Mouse (Mus musculus): Measurements from ENCODE around the gene Fxr2. TPM values are rescaled to one million over a fixed set of nuclear protein-coding genes. Genes with fewer than 3 reads are reported as not detected.
A peak's percentile ranks its signal among the peaks of the same experiment; 100 is the strongest.

The Fxr2 gene
- total and polyA plus RNA-seq, 2 experiments: 18.1 to 33.9 TPM

DNA sequence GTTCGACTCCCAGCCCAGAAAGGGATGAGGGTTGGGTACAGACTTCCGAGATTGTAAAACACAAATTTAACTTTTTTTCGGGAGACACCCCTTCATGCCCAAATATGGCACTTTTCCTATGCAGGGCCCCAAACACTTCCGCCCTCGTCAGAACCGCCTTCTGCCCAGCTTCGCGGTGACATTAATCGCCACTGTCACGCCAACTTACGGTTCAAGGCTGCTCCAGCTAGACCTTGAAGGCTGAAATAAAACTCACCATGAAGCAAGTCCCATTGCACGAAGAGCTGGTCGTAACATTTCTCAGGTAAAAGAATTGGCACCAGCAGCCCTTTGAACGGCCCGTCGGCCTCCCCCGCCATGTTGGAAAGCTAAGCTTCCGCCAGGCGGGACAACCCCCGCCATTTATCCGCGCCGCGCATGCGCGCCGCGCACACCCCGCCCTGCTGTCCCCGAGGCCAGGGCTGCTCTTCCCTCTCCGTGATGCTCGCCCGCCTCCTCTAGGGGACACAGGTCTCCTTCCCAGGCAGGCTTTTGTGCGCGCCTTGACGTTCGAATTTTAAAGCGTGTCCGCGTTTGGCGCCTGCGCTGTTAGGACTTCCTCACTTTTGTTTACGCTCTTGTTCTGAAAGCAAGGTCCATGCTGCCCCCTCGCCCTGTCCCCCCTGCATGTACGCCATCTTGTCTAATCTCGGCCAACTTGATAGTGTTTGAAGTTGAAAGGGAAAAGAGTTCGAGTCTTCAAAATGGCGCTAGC, 29.6 kb downstream of the Fxr2 start, which contains the start of gene Mpdu1:
Gene Mpdu1 (minus strand): TSS at position 430 of the 754 bp plus-strand sequence.
- DNase-seq (ENCODE audit: extremely low read depth, low read depth, low spot score): peak; percentile 83
- Histone ChIP-seq H3K4me3 (ENCODE audit: insufficient read depth, low read depth, low read length) (peak within 1 kb of the TSS; percentile 65), H3K36me3 (ENCODE audit: control insufficient read depth, insufficient read depth, low read length) (peaks cover 3% of the 10 kb centered on the region; the same call in 1 of the 2 replicates)

DNA sequence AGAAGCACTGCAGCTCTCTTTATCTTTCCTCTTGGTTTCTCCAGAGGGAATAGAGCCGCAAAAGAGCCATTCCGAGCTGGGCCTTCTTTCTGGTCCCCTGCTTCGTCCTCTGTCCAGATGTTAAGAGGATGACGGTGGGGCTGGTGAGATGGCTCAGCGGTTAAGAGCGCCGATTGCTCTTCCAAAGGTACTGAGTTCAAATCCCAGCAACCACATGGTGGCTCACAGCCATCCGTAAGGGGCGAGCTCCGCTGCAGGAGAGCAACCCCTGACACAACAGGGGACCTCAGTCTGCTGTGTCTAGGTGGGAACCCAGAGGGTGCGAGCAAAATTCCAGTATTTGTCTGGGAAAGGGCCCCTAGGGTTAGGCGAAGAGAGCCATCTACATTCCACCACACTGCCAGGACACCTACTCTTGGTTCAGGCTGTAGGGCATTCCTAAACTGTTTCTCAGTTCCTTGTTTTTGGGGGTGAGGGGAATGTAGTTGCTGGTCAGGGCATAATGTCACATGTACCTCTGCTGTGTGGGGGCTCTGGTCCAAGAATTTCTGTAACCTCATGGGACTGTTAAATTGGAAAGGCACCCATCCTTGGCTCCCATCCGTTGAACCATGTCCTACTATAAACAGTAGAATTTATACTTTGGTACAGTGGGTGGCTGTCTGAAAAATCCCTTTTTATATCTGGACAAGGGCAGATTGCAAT, 30.3 kb downstream of the Fxr2 start:
- TF ChIP-seq CTCF (IDR thresholded peaks at IDR 0.05; ENCODE audit: low read depth, low read length): no peak
- TF ChIP-seq POLR2A (IDR thresholded peaks at IDR 0.05; ENCODE audit: extremely low read depth, insufficient read depth, low read length): no peak
- Histone ChIP-seq H3K27ac (replicated peaks; ENCODE audit: insufficient read depth, low read depth, low read length) (peak overlapping the region; percentile 70), H3K79me2 (ENCODE audit: control insufficient read depth, insufficient read depth, low read length) (no peaks in the 10 kb centered on the region; the same call in 1 of the 2 replicates), H3K27me3 (ENCODE audit: control insufficient read depth, insufficient read depth, low read length) (no peaks in the 10 kb centered on the region), H3K4me1 (ENCODE audit: control insufficient read depth, insufficient read depth, low read length) (peaks cover 9% of the 10 kb centered on the region), H3K36me3 (ENCODE audit: control insufficient read depth, insufficient read depth, low read length) (peaks cover 10% of the 10 kb centered on the region; the same call in 1 of the 2 replicates), H3K4me3 (ENCODE audit: insufficient read depth, low read depth, low read length) (peak overlapping the region; percentile 65), H3K9ac (ENCODE audit: low read depth, low read length) (peak overlapping the region; percentile 28)
- 65% methylated on average over 13 of the region's 13 CpGs for WGBS
- peak; percentile 44 for DNase-seq (ENCODE audit: extremely low read depth, low read depth, low spot score)

More for the DNA sequence above, 29.6 kb downstream of the Fxr2 start, which contains the start of gene Mpdu1:
- H3K27ac ChIP-seq (replicated peaks; ENCODE audit: insufficient read depth, low read depth, low read length): peak within 1 kb of the TSS; percentile 87
- peaks cover 9% of the 10 kb centered on the region for H3K4me1 ChIP-seq (ENCODE audit: control insufficient read depth, insufficient read depth, low read length)
- no peaks in the 10 kb centered on the region for H3K27me3 ChIP-seq (ENCODE audit: control insufficient read depth, insufficient read depth, low read length)
- no peaks in the 10 kb centered on the region; the same call in 1 of the 2 replicates for H3K79me2 ChIP-seq (ENCODE audit: control insufficient read depth, insufficient read depth, low read length)
- H3K9ac ChIP-seq (ENCODE audit: low read depth, low read length): peak within 1 kb of the TSS; percentile 79
- under 1% methylated on average over 48 of the region's 48 CpGs for WGBS
- TF ChIP-seq CTCF (IDR thresholded peaks at IDR 0.05; ENCODE audit: low read depth, low read length) (peak; percentile 53), POLR2A (IDR thresholded peaks at IDR 0.05; ENCODE audit: extremely low read depth, insufficient read depth, low read length) (peak; percentile 82; the same call in 1 of the 2 replicates)

DNA sequence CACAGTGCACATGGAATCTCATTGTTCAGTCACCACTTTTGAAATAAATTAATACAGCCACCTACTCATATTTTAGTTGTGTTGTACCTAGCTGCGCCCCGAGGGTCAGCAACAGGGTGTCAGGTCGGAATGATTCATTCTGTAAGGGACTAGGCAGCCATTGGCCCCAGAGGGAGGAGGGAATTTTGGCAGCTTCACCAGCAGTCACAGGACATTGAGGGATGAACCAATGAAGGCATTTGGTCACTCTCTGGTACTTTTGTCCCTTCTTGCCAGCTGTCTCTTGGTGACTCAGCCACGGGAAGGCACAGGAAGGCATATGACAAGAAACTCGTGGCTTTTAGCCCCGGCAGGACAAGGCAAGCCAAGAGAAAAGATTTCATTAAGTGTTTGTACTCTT, 31.0 kb downstream of the Fxr2 start:
- Histone ChIP-seq H3K4me3 (ENCODE audit: insufficient read depth, low read depth, low read length) (no peak overlapping the region), H3K36me3 (ENCODE audit: control insufficient read depth, insufficient read depth, low read length) (peaks cover 16% of the 10 kb centered on the region)

DNA sequence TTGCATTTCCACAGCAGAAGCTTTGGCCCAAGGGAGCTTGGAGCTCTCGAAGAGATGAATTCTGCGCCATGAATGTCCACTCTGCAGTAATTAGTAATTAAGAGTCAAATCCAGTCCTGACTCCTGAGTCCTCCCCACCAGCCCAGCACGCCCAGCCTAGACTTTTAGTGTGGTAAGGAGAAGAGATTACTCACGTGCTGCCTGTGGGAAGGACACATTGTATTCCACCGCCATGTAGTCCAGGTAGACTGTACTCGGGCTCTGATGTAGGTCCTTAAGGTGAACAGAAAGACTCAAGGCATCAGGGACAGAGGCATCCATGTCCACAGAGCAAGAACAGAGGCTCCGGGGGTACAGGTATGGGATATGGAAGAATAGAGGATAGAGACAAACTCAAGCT, 32.1 kb downstream of the Fxr2 start:
- Histone ChIP-seq H3K4me3 (ENCODE audit: insufficient read depth, low read depth, low read length) (no peak overlapping the region), H3K79me2 (ENCODE audit: control insufficient read depth, insufficient read depth, low read length) (no peaks in the 10 kb centered on the region; the same call in 1 of the 2 replicates), H3K36me3 (ENCODE audit: control insufficient read depth, insufficient read depth, low read length) (peaks cover 26% of the 10 kb centered on the region), H3K4me1 (ENCODE audit: control insufficient read depth, insufficient read depth, low read length) (peaks cover 9% of the 10 kb centered on the region), H3K27ac (replicated peaks; ENCODE audit: insufficient read depth, low read depth, low read length) (no peak overlapping the region), H3K9ac (ENCODE audit: low read depth, low read length) (no peak overlapping the region), H3K27me3 (ENCODE audit: control insufficient read depth, insufficient read depth, low read length) (no peaks in the 10 kb centered on the region)
- no peak for DNase-seq (ENCODE audit: extremely low read depth, low read depth, low spot score)
- TF ChIP-seq CTCF (IDR thresholded peaks at IDR 0.05; ENCODE audit: low read depth, low read length) (no peak), POLR2A (IDR thresholded peaks at IDR 0.05; ENCODE audit: extremely low read depth, insufficient read depth, low read length) (no peak)
- WGBS: 87% methylated on average over 7 of the region's 7 CpGs

More for the DNA sequence above, 31.0 kb downstream of the Fxr2 start:
- no peaks in the 10 kb centered on the region for H3K27me3 ChIP-seq (ENCODE audit: control insufficient read depth, insufficient read depth, low read length)
- peak overlapping the region; percentile 17 for H3K27ac ChIP-seq (replicated peaks; ENCODE audit: insufficient read depth, low read depth, low read length)
- DNase-seq (ENCODE audit: extremely low read depth, low read depth, low spot score): peak; percentile 68
- TF ChIP-seq POLR2A (IDR thresholded peaks at IDR 0.05; ENCODE audit: extremely low read depth, insufficient read depth, low read length): no peak
- no peak for TF ChIP-seq CTCF (IDR thresholded peaks at IDR 0.05; ENCODE audit: low read depth, low read length)
- no peak overlapping the region for H3K9ac ChIP-seq (ENCODE audit: low read depth, low read length)
- no peaks in the 10 kb centered on the region; the same call in 1 of the 2 replicates for H3K79me2 ChIP-seq (ENCODE audit: control insufficient read depth, insufficient read depth, low read length)
- 41% methylated on average over 6 of the region's 6 CpGs for WGBS
- H3K4me1 ChIP-seq (ENCODE audit: control insufficient read depth, insufficient read depth, low read length): peaks cover 9% of the 10 kb centered on the region

DNA sequence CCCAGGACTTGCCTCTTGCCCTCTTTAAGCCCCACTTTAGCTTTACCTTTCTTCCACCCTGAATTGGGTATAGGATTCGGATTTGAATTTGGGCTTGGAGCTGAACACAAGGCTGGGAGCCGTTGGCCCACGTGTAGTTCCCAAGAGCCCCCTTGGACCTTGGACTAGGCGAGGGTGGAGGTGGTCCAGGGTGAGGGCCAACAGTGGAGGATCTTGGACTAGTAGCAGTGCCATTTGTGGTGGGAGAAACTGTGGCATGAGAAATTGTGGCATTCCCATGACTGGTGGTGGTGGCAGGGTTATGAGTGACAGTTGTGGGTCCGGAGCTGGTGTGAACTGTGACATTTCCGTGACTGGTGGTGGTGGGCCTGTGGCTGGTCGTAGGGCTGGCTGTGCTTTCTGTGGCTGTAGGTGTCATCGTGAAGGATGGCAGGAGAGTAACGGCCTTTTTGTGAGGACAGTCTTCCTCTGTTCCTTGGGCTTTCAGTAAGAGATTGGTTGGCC, 32.7 kb downstream of the Fxr2 start:
- Histone ChIP-seq H3K27me3 (ENCODE audit: control insufficient read depth, insufficient read depth, low read length) (no peaks in the 10 kb centered on the region), H3K36me3 (ENCODE audit: control insufficient read depth, insufficient read depth, low read length) (peaks cover 32% of the 10 kb centered on the region), H3K4me3 (ENCODE audit: insufficient read depth, low read depth, low read length) (peak overlapping the region; percentile 23), H3K4me1 (ENCODE audit: control insufficient read depth, insufficient read depth, low read length) (peaks cover 12% of the 10 kb centered on the region), H3K9ac (ENCODE audit: low read depth, low read length) (peak overlapping the region; percentile 16), H3K27ac (replicated peaks; ENCODE audit: insufficient read depth, low read depth, low read length) (0 out of 2 replicates have a peak overlapping the region, but pooled peaks have one; percentile 10), H3K79me2 (ENCODE audit: control insufficient read depth, insufficient read depth, low read length) (no peaks in the 10 kb centered on the region; the same call in 1 of the 2 replicates)
- TF ChIP-seq POLR2A (IDR thresholded peaks at IDR 0.05; ENCODE audit: extremely low read depth, insufficient read depth, low read length) (no peak), CTCF (IDR thresholded peaks at IDR 0.05; ENCODE audit: low read depth, low read length) (no peak)
- DNase-seq (ENCODE audit: extremely low read depth, low read depth, low spot score): no peak
- whole genome bisulfite sequencing: 66% methylated on average over 9 of the region's 9 CpGs
